Mouse (Mus musculus): ENCODE measurements at regions not wholly inside any gene's neighbourhood (a gene's known extent, or its start where the extent isn't known, plus 50 kb on each side); places are given as distances from the start of the nearest gene placed in this dataset.

- no peak for DNase-seq (ENCODE audit: low spot score)
Observed at GRCm38 (mm10) chr13:30044790-30045189, 58.9 kb upstream of the E2f3 start.

- DNase-seq (ENCODE audit: low spot score): no peak
Observed at GRCm38 (mm10) chr13:30042689-30043320, 56.9 kb upstream of the E2f3 start.

- no peak for DNase-seq (ENCODE audit: low spot score)
Observed at GRCm38 (mm10) chr13:30041501-30042295, 55.8 kb upstream of the E2f3 start.

- DNase-seq (ENCODE audit: low spot score): no peak
Observed at GRCm38 (mm10) chr13:30040288-30040687, 54.4 kb upstream of the E2f3 start.

- DNase-seq (ENCODE audit: low spot score): no peak
Observed at GRCm38 (mm10) chr13:30039791-30040190, 53.9 kb upstream of the E2f3 start.

GRCm38 (mm10) chr13:30036561-30036960, 50.7 kb upstream of the E2f3 start:
- no peak for DNase-seq (ENCODE audit: low spot score)

GRCm38 (mm10) chr13:30036071-30036470, 50.2 kb upstream of the E2f3 start:
- DNase-seq (ENCODE audit: low spot score): peak; percentile 12

All from gastrocnemius, adult 18-20 months (tissue).